Comparison of ENCODE assay signal across 21 mouse cellular contexts in genomic region chr8:94185791-94186190, GRCm38 (mm10). TPM values are rescaled to one million over a fixed set of nuclear protein-coding genes. Genes with fewer than 3 reads are reported as not detected.
DNase-seq lines count a peak whose midpoint lies in the region; ATAC-seq and TF ChIP-seq lines count a peak whose summit lies in the region.
"Had no signal": no experiment of that assay in that cellular context is flagged by ENCODE, and none has a peak within 500 bp of the region (broad histone marks: within the 10 kb centered on the region; RNA-seq: fewer than 3 reads in every experiment).

No protein-coding gene starts in this region.

- H3K79me2 ChIP-seq in CH12.LX (replicated peaks; ENCODE audit: control insufficient read depth, extremely low read depth, insufficient read depth, poor library complexity, severe bottlenecking) = no peaks in the 10 kb centered on the region

- H3K27ac ChIP-seq in heart, embryonic 13.5 days (replicated peaks) = no peak overlapping the region
- H3K27ac ChIP-seq in CH12.LX (ENCODE audit: insufficient read depth, low read depth) = peak overlapping the region; percentile 80
- H3K27ac ChIP-seq in liver, embryonic 16.5 days (ENCODE audit: low read length) = peak overlapping the region; percentile 93
- H3K27ac ChIP-seq: forebrain, embryonic 12.5 days; heart, embryonic 15.5 days; hindbrain, embryonic 12.5 days had no signal

- DNase-seq in heart, postnatal 4 days = no peak
- DNase-seq in CH12.LX (ENCODE audit: extremely low read depth) (no peak), ZHBTc4 (ENCODE audit: low read depth, low spot score) (peak; percentile 53)
- DNase-seq in right cerebral cortex, postnatal 36 days (ENCODE audit: low spot score in 2 of 2) = no peak
- no peak for DNase-seq in layer of hippocampus, postnatal 25 days (ENCODE audit: extremely low spot score in 1 of 2, low spot score in 1 of 2)
- DNase-seq: cerebellum, adult 9-10 months; right cerebral cortex, adult 18-20 months; spleen, adult 18-20 months; thymus, postnatal 4 days had no signal

- 58% methylated on average over 6 of the region's 6 CpGs for WGBS in heart, embryonic 13.5 days
- WGBS in liver, embryonic 16.5 days (ENCODE audit: insufficient replicate concordance) = 53% methylated on average over 6 of the region's 6 CpGs

- no peak overlapping the region for H3K4me3 ChIP-seq in heart, embryonic 13.5 days
- no peak overlapping the region for H3K4me3 ChIP-seq in CH12.LX (replicated peaks in 1 of 3; ENCODE audit: low read depth in 2 of 3, low read length in 2 of 3, poor library complexity in 1 of 3)
- H3K4me3 ChIP-seq in liver, embryonic 16.5 days (ENCODE audit: low read depth, low read length) = peak overlapping the region; percentile 43
- H3K4me3 ChIP-seq: hindbrain, embryonic 12.5 days had no signal

- TF ChIP-seq CTCF in CH12.LX (conservative IDR thresholded peaks at IDR 0.05 in 1 of 2, IDR thresholded peaks at IDR 0.05 in 1 of 2; ENCODE audit: low read depth in 2 of 2, low read length in 2 of 2) = no peak

- dilution Hi-C loops in CH12.LX (cut with MboI; ENCODE audit: extremely low pct_ligation_motif_present, extremely low pct_unique_long_range_greater_than_20kb, low sequenced_read_pairs) = no loop called here

- in situ Hi-C loops in CH12.LX (cut with MboI; ENCODE audit: low pct_ligation_motif_present, low pct_unique_long_range_greater_than_20kb, low sequenced_read_pairs) = loop anchor here (25.0 kb wide), 1 partner anchor 498 kb away; no protein-coding TSS in a partner anchor

- no peak for TF ChIP-seq RAD21 in CH12.LX (IDR thresholded peaks at IDR 0.05; ENCODE audit: low read depth, low read length)

- no peak for ATAC-seq in heart, embryonic 13.5 days (ENCODE audit: extremely low read depth, insufficient number of reproducible peaks, low FRiP score, low TSS enrichment)
- no peak for ATAC-seq in liver, embryonic 16.5 days (ENCODE audit: low read depth)

- H3K4me1 ChIP-seq in heart, embryonic 13.5 days = peaks cover 50% of the 10 kb centered on the region
- peaks cover 33 to 50% of the 10 kb centered on the region in 2 experiments for H3K4me1 ChIP-seq in CH12.LX (ENCODE audit: control insufficient read depth in 1 of 2, insufficient read depth in 2 of 2)
- peaks cover 71% of the 10 kb centered on the region for H3K4me1 ChIP-seq in liver, embryonic 16.5 days (ENCODE audit: control insufficient read depth, low read depth, low read length)

- no peak overlapping the region for H3K9ac ChIP-seq in heart, embryonic 13.5 days
- no peak overlapping the region; the same call in 1 of the 2 replicates for H3K9ac ChIP-seq in CH12.LX (ENCODE audit: insufficient read depth, low read depth)
- peak overlapping the region; percentile 66 for H3K9ac ChIP-seq in liver, embryonic 16.5 days (ENCODE audit: low read depth, low read length)
- H3K9ac ChIP-seq: forebrain, embryonic 12.5 days; heart, embryonic 15.5 days; hindbrain, embryonic 12.5 days had no signal

- H3K9me3 ChIP-seq in heart, embryonic 13.5 days = no peaks in the 10 kb centered on the region
- H3K9me3 ChIP-seq in CH12.LX (replicated peaks; ENCODE audit: low read length) = no peaks in the 10 kb centered on the region
- no peaks in the 10 kb centered on the region for H3K9me3 ChIP-seq in liver, embryonic 16.5 days (replicated peaks; ENCODE audit: control insufficient read depth, low read length)
- H3K9me3 ChIP-seq: forebrain, embryonic 12.5 days; heart, embryonic 15.5 days; hindbrain, embryonic 12.5 days; megakaryocyte, embryonic 14.5 days had no signal

- H3K36me3 ChIP-seq in heart, embryonic 13.5 days = no peaks in the 10 kb centered on the region
- no peaks in the 10 kb centered on the region for H3K36me3 ChIP-seq in CH12.LX (replicated peaks in 1 of 2; ENCODE audit: control insufficient read depth in 1 of 2, insufficient read depth in 1 of 2, low read length in 1 of 2)
- no peaks in the 10 kb centered on the region for H3K36me3 ChIP-seq in liver, embryonic 16.5 days (ENCODE audit: control insufficient read depth, insufficient read depth)
- H3K36me3 ChIP-seq: forebrain, embryonic 12.5 days; heart, embryonic 15.5 days; hindbrain, embryonic 12.5 days had no signal

- no peak for TF ChIP-seq POLR2A in CH12.LX (IDR thresholded peaks at IDR 0.05; ENCODE audit: low read depth, low read length)

- H3K4me2 ChIP-seq in heart, embryonic 13.5 days = peak overlapping the region; percentile 65; the same call in 1 of the 2 replicates
- H3K4me2 ChIP-seq in CH12.LX (ENCODE audit: insufficient read depth, low read depth, poor library complexity, severe bottlenecking) = no peak overlapping the region
- peak overlapping the region; percentile 68 for H3K4me2 ChIP-seq in liver, embryonic 16.5 days (ENCODE audit: low read depth, low read length)

- TF ChIP-seq EP300 in CH12.LX (IDR thresholded peaks at IDR 0.05; ENCODE audit: low read length) = no peak

- peaks cover 77% of the 10 kb centered on the region for H3K27me3 ChIP-seq in heart, embryonic 13.5 days (replicated peaks)
- peaks cover 44% of the 10 kb centered on the region for H3K27me3 ChIP-seq in CH12.LX (replicated peaks)
- H3K27me3 ChIP-seq in liver, embryonic 16.5 days (ENCODE audit: control insufficient read depth, insufficient read depth, low read depth, low read length) = peaks cover 7% of the 10 kb centered on the region

TF ChIP-seq in CH12.LX, 34 proteins besides CTCF, POLR2A, EP300 and RAD21:
- TF ChIP-seq MAZ (IDR thresholded peaks at IDR 0.05; ENCODE audit: low read depth, low read length) (no peak), ZNF384 (IDR thresholded peaks at IDR 0.05; ENCODE audit: low read depth, low read length) (peak; percentile 77)

RNA-seq across cellular contexts. Expression of gene Mt1, which starts 6.9 kb away (rescaled TPM):
- polyA plus RNA-seq in heart, embryonic 13.5 days (2015; fragmentation: Nextera tagmentation; extraction: Ambion mirVana) = 230 and 374 TPM in 2 replicates
- 100 to 1,000 TPM; 168 to 174 TPM for total RNA-seq in heart, postnatal 4 days (2021)
- total RNA-seq in CH12.LX (2012; rRNA removed) (174 and 239 TPM in 2 replicates), CH12.LX (2014; rRNA removed) (13.6 and 19.9 TPM in 2 replicates)
- polyA plus RNA-seq in CH12.LX (2012; ENCODE audit: insufficient read length, low read depth) = 57.4 and 62.7 TPM in 2 replicates
- polyA plus RNA-seq in liver, embryonic 16.5 days (2015; fragmentation: Nextera tagmentation; extraction: Ambion mirVana) = 6,330 and 6,428 TPM in 2 replicates
- 100 to 1,000 TPM; 584 to 804 TPM for total RNA-seq in layer of hippocampus, postnatal 25 days (2021)

RNA-seq across cellular contexts. Expression of gene Mt2, which starts 13.3 kb away (rescaled TPM):
- 27.9 and 61.6 TPM in 2 replicates for polyA plus RNA-seq in heart, embryonic 13.5 days (2015; fragmentation: Nextera tagmentation; extraction: Ambion mirVana)
- 10 to 100 TPM; 35.5 to 37.4 TPM for total RNA-seq in heart, postnatal 4 days (2021)
- total RNA-seq in CH12.LX (2012; rRNA removed) (109 and 212 TPM in 2 replicates), CH12.LX (2014; rRNA removed) (4.1 and 4.3 TPM in 2 replicates)
- 49.4 and 54.4 TPM in 2 replicates for polyA plus RNA-seq in CH12.LX (2012; ENCODE audit: insufficient read length, low read depth)
- 1,547 and 1,681 TPM in 2 replicates for polyA plus RNA-seq in liver, embryonic 16.5 days (2015; fragmentation: Nextera tagmentation; extraction: Ambion mirVana)
- 100 to 1,000 TPM; 381 to 701 TPM for total RNA-seq in layer of hippocampus, postnatal 25 days (2021)

RNA-seq across cellular contexts. Expression of gene Nup93, which starts 28.6 kb away (rescaled TPM):
- 58.0 and 65.9 TPM in 2 replicates for polyA plus RNA-seq in heart, embryonic 13.5 days (2015; fragmentation: Nextera tagmentation; extraction: Ambion mirVana)
- total RNA-seq in heart, postnatal 4 days (2021) = 10 to 100 TPM; 45.1 to 52.7 TPM
- 46.0 and 65.9 TPM in 2 replicates for total RNA-seq in CH12.LX (2012; rRNA removed)
- total RNA-seq in CH12.LX (2014; rRNA removed) = 86.2 and 88.3 TPM in 2 replicates
- 99.6 and 102 TPM in 2 replicates for polyA plus RNA-seq in CH12.LX (2012; ENCODE audit: insufficient read length, low read depth)
- polyA plus RNA-seq in liver, embryonic 16.5 days (2015; fragmentation: Nextera tagmentation; extraction: Ambion mirVana) = 34.0 and 37.7 TPM in 2 replicates
- 10 to 100 TPM; 42.5 to 60.5 TPM for total RNA-seq in layer of hippocampus, postnatal 25 days (2021)

RNA-seq across cellular contexts. Expression of gene Mt3, which starts 33.4 kb away (rescaled TPM):
- polyA plus RNA-seq in heart, embryonic 13.5 days (2015; fragmentation: Nextera tagmentation; extraction: Ambion mirVana) = 36.5 and 47.5 TPM in 2 replicates
- 10 to 100 TPM; 26.7 to 28.1 TPM for total RNA-seq in heart, postnatal 4 days (2021)
- 20.0 and 20.6 TPM in 2 replicates for total RNA-seq in CH12.LX (2012; rRNA removed)
- not detected in 2 replicates for total RNA-seq in CH12.LX (2014; rRNA removed)
- polyA plus RNA-seq in CH12.LX (2012; ENCODE audit: insufficient read length, low read depth) = 1.9 and 2.5 TPM in 2 replicates
- 0.18 and 0.19 TPM in 2 replicates for polyA plus RNA-seq in liver, embryonic 16.5 days (2015; fragmentation: Nextera tagmentation; extraction: Ambion mirVana)
- total RNA-seq in layer of hippocampus, postnatal 25 days (2021) = 1,000 to 10,000 TPM; 1,168 to 1,277 TPM

RNA-seq across cellular contexts. Expression of gene Mt4, which starts 48.8 kb away (rescaled TPM):
- not detected in 2 replicates for polyA plus RNA-seq in heart, embryonic 13.5 days (2015; fragmentation: Nextera tagmentation; extraction: Ambion mirVana)
- not detected for total RNA-seq in heart, postnatal 4 days (2021)
- total RNA-seq in CH12.LX (2012; rRNA removed) (not detected in 2 replicates), CH12.LX (2014; rRNA removed) (not detected in 2 replicates)
- polyA plus RNA-seq in CH12.LX (2012; ENCODE audit: insufficient read length, low read depth) = not detected in 2 replicates
- 0.27 and 0.67 TPM in 2 replicates for polyA plus RNA-seq in liver, embryonic 16.5 days (2015; fragmentation: Nextera tagmentation; extraction: Ambion mirVana)
- total RNA-seq in layer of hippocampus, postnatal 25 days (2021) = not detected
- total RNA-seq: adrenal gland, adult 18-20 months; gastrocnemius, postnatal 36 days; left cerebral cortex, adult 8-10 months; midbrain, postnatal 0 days had no signal
- polyA plus RNA-seq: forebrain, embryonic 12.5 days; heart, embryonic 15.5 days; hindbrain, embryonic 12.5 days; limb, embryonic 11.5 days; lung, embryonic 16.5 days; midbrain, postnatal 0 days had no signal
